Mouse (Mus musculus): ENCODE data around the gene Dgkh.

- TF ChIP-seq CTCF (IDR thresholded peaks at IDR 0.05; ENCODE audit: low read depth) (no peak), EP300 (IDR thresholded peaks at IDR 0.05; ENCODE audit: low read depth) (no peak)
Measured at GRCm38 (mm10) chr14:78661462-78661861, 71.1 kb downstream of the Dgkh start.

Data from liver, postnatal 0 days (tissue).